Mouse (Mus musculus): ENCODE data around the gene Hist2h4.

Gene Hist2h4

GRCm38 (mm10) chr3:96245003-96245886 lies 17.9 kb downstream of the Hist2h4 start, which contains the start of gene Hist2h2aa1:
TSS of gene Hist2h2aa1 (plus strand) at chr3:96245497.
- DNase-seq (ENCODE audit: low spot score) = peak; percentile 82

GRCm38 (mm10) chr3:96243921-96244572 lies 19.1 kb downstream of the Hist2h4 start:
- DNase-seq (ENCODE audit: low spot score) = no peak

GRCm38 (mm10) chr3:96240799-96241197 lies 22.3 kb downstream of the Hist2h4 start:
- no peak for DNase-seq (ENCODE audit: low spot score)

- DNase-seq (ENCODE audit: low spot score) = peak; percentile 86
Observed at GRCm38 (mm10) chr3:96239949-96240798, 22.9 kb downstream of the Hist2h4 start, which contains the start of gene Hist2h2aa2. TSS of gene Hist2h2aa2 (minus strand) at chr3:96240276.

- peak; percentile 45 for DNase-seq (ENCODE audit: low spot score)
Observed at GRCm38 (mm10) chr3:96238954-96239793, 23.9 kb downstream of the Hist2h4 start, which contains the start of gene Hist2h3c2. TSS of gene Hist2h3c2 (minus strand) at chr3:96239127.

- DNase-seq (ENCODE audit: low spot score) = no peak
Observed at GRCm38 (mm10) chr3:96237904-96238511, 25.1 kb downstream of the Hist2h4 start.

GRCm38 (mm10) chr3:96237335-96237903 lies 25.7 kb downstream of the Hist2h4 start:
- DNase-seq (ENCODE audit: low spot score) = no peak

- DNase-seq (ENCODE audit: low spot score) = no peak
Observed at GRCm38 (mm10) chr3:96236834-96237334, 26.2 kb downstream of the Hist2h4 start.

- no peak for DNase-seq (ENCODE audit: low spot score)
Observed at GRCm38 (mm10) chr3:96235836-96236235, 27.3 kb downstream of the Hist2h4 start.

- peak; percentile 27 for DNase-seq (ENCODE audit: low spot score)
Observed at GRCm38 (mm10) chr3:96234914-96235313, 28.2 kb downstream of the Hist2h4 start.

GRCm38 (mm10) chr3:96231758-96232120 lies 31.4 kb downstream of the Hist2h4 start:
- DNase-seq (ENCODE audit: low spot score) = no peak

- no peak for DNase-seq (ENCODE audit: low spot score)
Observed at GRCm38 (mm10) chr3:96230910-96231757, 32.0 kb downstream of the Hist2h4 start.

- DNase-seq (ENCODE audit: low spot score) = no peak
Observed at GRCm38 (mm10) chr3:96230404-96230803, 32.7 kb downstream of the Hist2h4 start.

GRCm38 (mm10) chr3:96228828-96229227 lies 34.3 kb downstream of the Hist2h4 start:
- no peak for DNase-seq (ENCODE audit: low spot score)

GRCm38 (mm10) chr3:96226695-96227648 lies 36.1 kb downstream of the Hist2h4 start:
- DNase-seq (ENCODE audit: low spot score) = no peak

- no peak for DNase-seq (ENCODE audit: low spot score)
Observed at GRCm38 (mm10) chr3:96225421-96225820, 37.7 kb downstream of the Hist2h4 start.

GRCm38 (mm10) chr3:96222774-96223173 lies 40.3 kb downstream of the Hist2h4 start:
- no peak for DNase-seq (ENCODE audit: low spot score)

GRCm38 (mm10) chr3:96221640-96222038 lies 41.5 kb downstream of the Hist2h4 start:
- DNase-seq (ENCODE audit: low spot score) = no peak
